Mouse (Mus musculus): ENCODE results near the gene Myl7. TPM values are rescaled to one million over a fixed set of nuclear protein-coding genes. Genes with fewer than 3 reads are reported as not detected.

Gene Myl7
- not detected for total RNA-seq (2023)

GRCm38 (mm10) chr11:5898531-5898930, at the start of gene Myl7:
TSS of gene Myl7 (minus strand) at chr11:5898782.

GRCm38 (mm10) chr11:5877921-5878526, 20.6 kb downstream of the Myl7 start, which contains the start of gene Pold2:
TSS of gene Pold2 (minus strand) at chr11:5878292.

DNA sequence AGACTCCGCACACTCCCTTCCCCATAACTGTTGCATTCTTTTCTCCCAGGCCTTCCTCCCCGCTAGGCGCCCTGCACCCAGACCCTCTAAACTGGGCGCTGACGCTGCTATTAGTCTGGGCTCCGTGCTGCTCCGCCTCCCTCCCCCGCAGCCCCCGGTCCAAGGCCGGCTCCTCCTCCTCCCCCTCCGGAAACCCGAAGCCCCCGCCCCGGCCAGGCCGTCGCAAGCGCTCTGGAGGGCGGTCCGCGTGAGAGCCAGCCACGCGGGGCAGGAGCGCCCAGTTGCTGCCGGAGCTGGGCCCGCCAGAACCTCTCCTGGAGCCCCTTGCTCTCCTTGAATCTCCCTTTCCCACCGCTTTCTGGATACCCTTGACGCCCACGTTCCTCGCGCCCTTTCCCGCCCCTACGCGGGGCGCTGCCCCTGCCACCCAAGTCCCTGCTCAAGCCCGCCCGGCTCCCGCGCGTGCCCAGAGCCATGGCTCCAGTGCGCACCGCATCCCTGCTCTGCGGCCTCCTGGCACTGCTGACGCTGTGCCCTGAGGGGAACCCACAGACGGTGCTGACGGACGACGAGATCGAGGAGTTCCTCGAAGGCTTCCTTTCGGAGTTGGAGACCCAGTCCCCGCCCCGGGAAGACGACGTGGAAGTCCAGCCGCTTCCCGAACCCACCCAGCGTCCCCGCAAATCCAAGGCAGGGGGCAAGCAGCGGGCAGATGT, 36.7 kb downstream of the Myl7 start, which contains the start of gene Aebp1:
Aebp1 (plus strand) TSS at position 270 of the 716 bp plus-strand sequence.

Other genes starting within 250 kb of the Myl7 start
- gene Mrps24, start 183.1 kb downstream of the Myl7 start, total RNA-seq (2023), result 55.9 TPM
- gene Urgcp, start 136.4 kb downstream of the Myl7 start, total RNA-seq (2023), result 34.1 TPM
- gene Dbnl, start 110.3 kb downstream of the Myl7 start, total RNA-seq (2023), result 118 TPM
- gene Pgam2, start 95.0 kb downstream of the Myl7 start, total RNA-seq (2023), result not detected
- 36.3 TPM for gene Polm, start 60.8 kb downstream of the Myl7 start, total RNA-seq (2023)
- 0.35 TPM for gene Aebp1, start 36.8 kb downstream of the Myl7 start, total RNA-seq (2023)
- 61.0 TPM for gene Pold2, start 20.5 kb downstream of the Myl7 start, total RNA-seq (2023)
- gene Gck, start 51.3 kb upstream of the Myl7 start, total RNA-seq (2023), result not detected
- gene Ykt6, start 56.9 kb upstream of the Myl7 start, total RNA-seq (2023), result 59.6 TPM
- gene Camk2b, start 167.6 kb upstream of the Myl7 start, total RNA-seq (2023), result 12.5 TPM